Mouse (Mus musculus): ENCODE measurements at regions not wholly inside any gene's neighbourhood (a gene's known extent, or its start where the extent isn't known, plus 50 kb on each side); places are given as distances from the start of the nearest gene placed in this dataset.

- Histone ChIP-seq H3K4me1 (ENCODE audit: control insufficient read depth in 2 of 2, insufficient read depth in 2 of 2, low read length in 2 of 2) (no peaks in the 10 kb centered on the region), H3K4me3 (ENCODE audit: control insufficient read depth in 1 of 2, insufficient read depth in 1 of 2, low read depth in 1 of 2, low read length in 2 of 2) (no peak overlapping the region), H3K9me3 (ENCODE audit: control insufficient read depth, low read length) (no peaks in the 10 kb centered on the region), H3K4me2 (ENCODE audit: low read length) (no peak overlapping the region), H3K36me3 (ENCODE audit: control insufficient read depth, insufficient read depth, low read length) (no peaks in the 10 kb centered on the region), H3K27me3 (ENCODE audit: control insufficient read depth, insufficient read depth, low read length) (no peaks in the 10 kb centered on the region), H3K9ac (ENCODE audit: low read length) (no peak overlapping the region), H3K27ac (replicated peaks in 1 of 2; ENCODE audit: control insufficient read depth in 1 of 2, insufficient read depth in 1 of 2, low read depth in 2 of 2, low read length in 2 of 2) (no peak overlapping the region)
- 78% methylated on average over 2 of the region's 2 CpGs for WGBS
- ATAC-seq (ENCODE audit: insufficient number of reproducible peaks, insufficient read depth, low FRiP score, low read depth), result no peak
Observed at GRCm38 (mm10) chr3:81788915-81789314, 143.5 kb upstream of the Ctso start.

- no peaks in the 10 kb centered on the region for H3K9me3 ChIP-seq (ENCODE audit: control insufficient read depth, low read length)
- H3K36me3 ChIP-seq (ENCODE audit: control insufficient read depth, insufficient read depth, low read length), result no peaks in the 10 kb centered on the region
- no peak overlapping the region for H3K4me2 ChIP-seq (ENCODE audit: low read length)
Observed at GRCm38 (mm10) chr3:81789664-81790063, 142.7 kb upstream of the Ctso start.

GRCm38 (mm10) chr3:81802096-81802495 is 130.3 kb upstream of the Ctso start:
- Histone ChIP-seq H3K4me2 (ENCODE audit: low read length) (no peak overlapping the region), H3K27ac (replicated peaks in 1 of 2; ENCODE audit: control insufficient read depth in 1 of 2, insufficient read depth in 1 of 2, low read depth in 2 of 2, low read length in 2 of 2) (no peak overlapping the region), H3K36me3 (ENCODE audit: control insufficient read depth, insufficient read depth, low read length) (no peaks in the 10 kb centered on the region), H3K9me3 (ENCODE audit: control insufficient read depth, low read length) (no peaks in the 10 kb centered on the region), H3K27me3 (ENCODE audit: control insufficient read depth, insufficient read depth, low read length) (no peaks in the 10 kb centered on the region), H3K4me3 (ENCODE audit: control insufficient read depth in 1 of 2, insufficient read depth in 1 of 2, low read depth in 1 of 2, low read length in 2 of 2) (no peak overlapping the region), H3K9ac (ENCODE audit: low read length) (no peak overlapping the region), H3K4me1 (ENCODE audit: control insufficient read depth in 2 of 2, insufficient read depth in 2 of 2, low read length in 2 of 2) (no peaks in the 10 kb centered on the region)
- WGBS, result 78% methylated on average over 2 of the region's 2 CpGs
- ATAC-seq (ENCODE audit: insufficient number of reproducible peaks, insufficient read depth, low FRiP score, low read depth), result no peak

More at GRCm38 (mm10) chr3:81789664-81790063, 142.7 kb upstream of the Ctso start:
- ATAC-seq (ENCODE audit: insufficient number of reproducible peaks, insufficient read depth, low FRiP score, low read depth), result no peak
- Histone ChIP-seq H3K27me3 (ENCODE audit: control insufficient read depth, insufficient read depth, low read length) (no peaks in the 10 kb centered on the region), H3K4me3 (ENCODE audit: control insufficient read depth in 1 of 2, insufficient read depth in 1 of 2, low read depth in 1 of 2, low read length in 2 of 2) (no peak overlapping the region), H3K4me1 (ENCODE audit: control insufficient read depth in 2 of 2, insufficient read depth in 2 of 2, low read length in 2 of 2) (no peaks in the 10 kb centered on the region), H3K27ac (replicated peaks in 1 of 2; ENCODE audit: control insufficient read depth in 1 of 2, insufficient read depth in 1 of 2, low read depth in 2 of 2, low read length in 2 of 2) (no peak overlapping the region), H3K9ac (ENCODE audit: low read length) (no peak overlapping the region)
- WGBS, result 79% methylated on average over 6 of the region's 6 CpGs

- 67% methylated on average over 4 of the region's 4 CpGs for WGBS
- Histone ChIP-seq H3K9ac (ENCODE audit: low read length) (no peak overlapping the region), H3K9me3 (ENCODE audit: control insufficient read depth, low read length) (no peaks in the 10 kb centered on the region), H3K4me1 (ENCODE audit: control insufficient read depth in 2 of 2, insufficient read depth in 2 of 2, low read length in 2 of 2) (no peaks in the 10 kb centered on the region), H3K4me2 (ENCODE audit: low read length) (no peak overlapping the region), H3K27me3 (ENCODE audit: control insufficient read depth, insufficient read depth, low read length) (no peaks in the 10 kb centered on the region), H3K36me3 (ENCODE audit: control insufficient read depth, insufficient read depth, low read length) (no peaks in the 10 kb centered on the region), H3K4me3 (ENCODE audit: control insufficient read depth in 1 of 2, insufficient read depth in 1 of 2, low read depth in 1 of 2, low read length in 2 of 2) (no peak overlapping the region), H3K27ac (replicated peaks in 1 of 2; ENCODE audit: control insufficient read depth in 1 of 2, insufficient read depth in 1 of 2, low read depth in 2 of 2, low read length in 2 of 2) (no peak overlapping the region)
- no peak for ATAC-seq (ENCODE audit: insufficient number of reproducible peaks, insufficient read depth, low FRiP score, low read depth)
Observed at GRCm38 (mm10) chr3:81805745-81806144, 126.7 kb upstream of the Ctso start.

GRCm38 (mm10) chr3:81809604-81810003 is 122.8 kb upstream of the Ctso start:
- no peaks in the 10 kb centered on the region for H3K4me1 ChIP-seq (ENCODE audit: control insufficient read depth in 2 of 2, insufficient read depth in 2 of 2, low read length in 2 of 2)
- no peak overlapping the region for H3K27ac ChIP-seq (replicated peaks in 1 of 2; ENCODE audit: control insufficient read depth in 1 of 2, insufficient read depth in 1 of 2, low read depth in 2 of 2, low read length in 2 of 2)
- H3K4me3 ChIP-seq (ENCODE audit: control insufficient read depth in 1 of 2, insufficient read depth in 1 of 2, low read depth in 1 of 2, low read length in 2 of 2), result no peak overlapping the region
- H3K36me3 ChIP-seq (ENCODE audit: control insufficient read depth, insufficient read depth, low read length), result no peaks in the 10 kb centered on the region
- H3K9me3 ChIP-seq (ENCODE audit: control insufficient read depth, low read length), result no peaks in the 10 kb centered on the region
- H3K27me3 ChIP-seq (ENCODE audit: control insufficient read depth, insufficient read depth, low read length), result no peaks in the 10 kb centered on the region
- 74% methylated on average over 2 of the region's 2 CpGs for WGBS
- no peak for ATAC-seq (ENCODE audit: insufficient number of reproducible peaks, insufficient read depth, low FRiP score, low read depth)
- no peak overlapping the region for H3K4me2 ChIP-seq (ENCODE audit: low read length)
- H3K9ac ChIP-seq (ENCODE audit: low read length), result no peak overlapping the region

- Histone ChIP-seq H3K27me3 (ENCODE audit: control insufficient read depth, insufficient read depth, low read length) (no peaks in the 10 kb centered on the region), H3K9me3 (ENCODE audit: control insufficient read depth, low read length) (no peaks in the 10 kb centered on the region), H3K4me2 (ENCODE audit: low read length) (no peak overlapping the region), H3K4me3 (ENCODE audit: control insufficient read depth in 1 of 2, insufficient read depth in 1 of 2, low read depth in 1 of 2, low read length in 2 of 2) (no peak overlapping the region), H3K27ac (replicated peaks in 1 of 2; ENCODE audit: control insufficient read depth in 1 of 2, insufficient read depth in 1 of 2, low read depth in 2 of 2, low read length in 2 of 2) (no peak overlapping the region), H3K36me3 (ENCODE audit: control insufficient read depth, insufficient read depth, low read length) (no peaks in the 10 kb centered on the region), H3K4me1 (ENCODE audit: control insufficient read depth in 2 of 2, insufficient read depth in 2 of 2, low read length in 2 of 2) (no peaks in the 10 kb centered on the region), H3K9ac (ENCODE audit: low read length) (no peak overlapping the region)
- no peak for ATAC-seq (ENCODE audit: insufficient number of reproducible peaks, insufficient read depth, low FRiP score, low read depth)
- WGBS, result 30% methylated on average over 2 of the region's 2 CpGs
Observed at GRCm38 (mm10) chr3:81820304-81820703, 112.1 kb upstream of the Ctso start.

- no peaks in the 10 kb centered on the region for H3K4me1 ChIP-seq (ENCODE audit: control insufficient read depth in 2 of 2, insufficient read depth in 2 of 2, low read length in 2 of 2)
- no peak overlapping the region for H3K27ac ChIP-seq (replicated peaks in 1 of 2; ENCODE audit: control insufficient read depth in 1 of 2, insufficient read depth in 1 of 2, low read depth in 2 of 2, low read length in 2 of 2)
- no peak overlapping the region for H3K9ac ChIP-seq (ENCODE audit: low read length)
- no peak overlapping the region for H3K4me3 ChIP-seq (ENCODE audit: control insufficient read depth in 1 of 2, insufficient read depth in 1 of 2, low read depth in 1 of 2, low read length in 2 of 2)
- H3K36me3 ChIP-seq (ENCODE audit: control insufficient read depth, insufficient read depth, low read length), result no peaks in the 10 kb centered on the region
- WGBS, result no CpG with 5 or more reads among the region's 2 CpGs
- no peaks in the 10 kb centered on the region for H3K9me3 ChIP-seq (ENCODE audit: control insufficient read depth, low read length)
- no peak for ATAC-seq (ENCODE audit: insufficient number of reproducible peaks, insufficient read depth, low FRiP score, low read depth)
- H3K27me3 ChIP-seq (ENCODE audit: control insufficient read depth, insufficient read depth, low read length), result no peaks in the 10 kb centered on the region
- no peak overlapping the region for H3K4me2 ChIP-seq (ENCODE audit: low read length)
Observed at GRCm38 (mm10) chr3:81829525-81829924, 102.9 kb upstream of the Ctso start.

- Histone ChIP-seq H3K9me3 (ENCODE audit: control insufficient read depth, low read length) (no peaks in the 10 kb centered on the region), H3K27me3 (ENCODE audit: control insufficient read depth, insufficient read depth, low read length) (no peaks in the 10 kb centered on the region)
- no peak for ATAC-seq (ENCODE audit: insufficient number of reproducible peaks, insufficient read depth, low FRiP score, low read depth)
Observed at GRCm38 (mm10) chr3:81829966-81830599, 102.3 kb upstream of the Ctso start.

More at GRCm38 (mm10) chr3:81829966-81830599, 102.3 kb upstream of the Ctso start:
- no peaks in the 10 kb centered on the region for H3K4me1 ChIP-seq (ENCODE audit: control insufficient read depth in 2 of 2, insufficient read depth in 2 of 2, low read length in 2 of 2)
- H3K36me3 ChIP-seq (ENCODE audit: control insufficient read depth, insufficient read depth, low read length), result no peaks in the 10 kb centered on the region
- no peak overlapping the region for H3K9ac ChIP-seq (ENCODE audit: low read length)
- no peak overlapping the region for H3K27ac ChIP-seq (replicated peaks in 1 of 2; ENCODE audit: control insufficient read depth in 1 of 2, insufficient read depth in 1 of 2, low read depth in 2 of 2, low read length in 2 of 2)
- no peak overlapping the region for H3K4me3 ChIP-seq (ENCODE audit: control insufficient read depth in 1 of 2, insufficient read depth in 1 of 2, low read depth in 1 of 2, low read length in 2 of 2)
- no peak overlapping the region for H3K4me2 ChIP-seq (ENCODE audit: low read length)
